Mouse (Mus musculus): ENCODE results near the gene Slc38a2. TPM values are rescaled to one million over a fixed set of nuclear protein-coding genes. Genes with fewer than 3 reads are reported as not detected.

Gene Slc38a2
- polyA plus RNA-seq, 1 experiment from 2014 or later, result 210 TPM

GRCm38 (mm10) chr15:96640291-96640985 is 59.1 kb downstream of the Slc38a2 start:
- H3K36me3 ChIP-seq, result peaks cover 35% of the 10 kb centered on the region
- peak overlapping the region; percentile 99 for H3K27ac ChIP-seq
- peaks cover 25% of the 10 kb centered on the region for H3K4me1 ChIP-seq (replicated peaks)
- H3K9me3 ChIP-seq, result 0 out of 2 replicates have a peak, but pooled peaks cover 1% of the 10 kb centered on the region
- WGBS, result 4% methylated on average over 16 of the region's 16 CpGs
- H3K4me2 ChIP-seq, result peak overlapping the region; percentile 81
- peak overlapping the region; percentile 98 for H3K9ac ChIP-seq (replicated peaks)
- H3K27me3 ChIP-seq, result no peaks in the 10 kb centered on the region
- peak overlapping the region; percentile 86 for H3K4me3 ChIP-seq (replicated peaks)
- ATAC-seq (ENCODE audit: insufficient number of reproducible peaks, insufficient read depth, low FRiP score, low TSS enrichment, low read depth), result no peak

GRCm38 (mm10) chr15:96639630-96640029 is 59.9 kb downstream of the Slc38a2 start:
- H3K27ac ChIP-seq, result 0 out of 2 replicates have a peak overlapping the region, but pooled peaks have one; percentile 18
- peak overlapping the region; percentile 81 for H3K4me2 ChIP-seq
- peaks cover 25% of the 10 kb centered on the region for H3K4me1 ChIP-seq (replicated peaks)
- ATAC-seq (ENCODE audit: insufficient number of reproducible peaks, insufficient read depth, low FRiP score, low TSS enrichment, low read depth), result no peak
- H3K36me3 ChIP-seq, result peaks cover 42% of the 10 kb centered on the region
- H3K9ac ChIP-seq (replicated peaks), result peak overlapping the region; percentile 98; the same call in 1 of the 2 replicates
- 74% methylated on average over 8 of the region's 8 CpGs for WGBS
- H3K9me3 ChIP-seq, result 0 out of 2 replicates have a peak, but pooled peaks cover 5% of the 10 kb centered on the region
- no peaks in the 10 kb centered on the region for H3K27me3 ChIP-seq
- H3K4me3 ChIP-seq (replicated peaks), result peak overlapping the region; percentile 86

GRCm38 (mm10) chr15:96638656-96639055 is 60.9 kb downstream of the Slc38a2 start:
- H3K27ac ChIP-seq, result no peak overlapping the region
- WGBS, result 83% methylated on average over 2 of the region's 2 CpGs
- peaks cover 5% of the 10 kb centered on the region; the same call in 1 of the 2 replicates for H3K9me3 ChIP-seq
- H3K9ac ChIP-seq (replicated peaks), result no peak overlapping the region
- peak overlapping the region; percentile 81 for H3K4me2 ChIP-seq
- no peak for ATAC-seq (ENCODE audit: insufficient number of reproducible peaks, insufficient read depth, low FRiP score, low TSS enrichment, low read depth)
- peaks cover 49% of the 10 kb centered on the region for H3K36me3 ChIP-seq
- peaks cover 25% of the 10 kb centered on the region for H3K4me1 ChIP-seq (replicated peaks)
- H3K4me3 ChIP-seq (replicated peaks), result no peak overlapping the region
- H3K27me3 ChIP-seq, result no peaks in the 10 kb centered on the region

GRCm38 (mm10) chr15:96638173-96638572 is 61.4 kb downstream of the Slc38a2 start:
- no peak for ATAC-seq (ENCODE audit: insufficient number of reproducible peaks, insufficient read depth, low FRiP score, low TSS enrichment, low read depth)
- Histone ChIP-seq H3K4me3 (replicated peaks) (no peak overlapping the region), H3K9me3 (peaks cover 10% of the 10 kb centered on the region; the same call in 1 of the 2 replicates), H3K9ac (replicated peaks) (no peak overlapping the region), H3K4me2 (peak overlapping the region; percentile 24), H3K4me1 (replicated peaks) (peaks cover 25% of the 10 kb centered on the region), H3K27ac (peak overlapping the region; percentile 29; the same call in 1 of the 2 replicates), H3K36me3 (peaks cover 54% of the 10 kb centered on the region), H3K27me3 (no peaks in the 10 kb centered on the region)
- WGBS, result 49% methylated on average over 10 of the region's 10 CpGs

Other genes starting within 250 kb of the Slc38a2 start
- 131 and 133 TPM in 2 replicates for gene Scaf11, start 238.9 kb downstream of the Slc38a2 start, polyA plus RNA-seq (2016; fragmentation: Nextera tagmentation; extraction: Ambion mirVana)
- gene Slc38a1, start 56.8 kb downstream of the Slc38a2 start, polyA plus RNA-seq (2016; fragmentation: Nextera tagmentation; extraction: Ambion mirVana), result 121 and 152 TPM in 2 replicates

Data from limb, embryonic 12.5 days (tissue).